Mouse (Mus musculus) B cell, adult 62 days (primary cell): ENCODE measurements around the gene Gm10722. TPM values are rescaled to one million over a fixed set of nuclear protein-coding genes. Genes with fewer than 3 reads are reported as not detected.

Source experiments
- total RNA-seq: library from RNA; stranded (reverse); gene quantifications from 4 replicates; pipeline ENCODE4 v1.2.4, GENCODE M21; 2023

The Gm10722 gene
- total RNA-seq, result not detected in 4 replicates

GRCm38 (mm10) chr9:3000445-3000972 lies at the start of gene Gm10722:
Gm10722 (plus strand) TSS chr9:3000922.

GRCm38 (mm10) chr9:3002794-3003396 lies 2.2 kb downstream of the Gm10722 start, which contains the start of gene Gm11168:
Gm11168 (plus strand) TSS chr9:3003346.

DNA sequence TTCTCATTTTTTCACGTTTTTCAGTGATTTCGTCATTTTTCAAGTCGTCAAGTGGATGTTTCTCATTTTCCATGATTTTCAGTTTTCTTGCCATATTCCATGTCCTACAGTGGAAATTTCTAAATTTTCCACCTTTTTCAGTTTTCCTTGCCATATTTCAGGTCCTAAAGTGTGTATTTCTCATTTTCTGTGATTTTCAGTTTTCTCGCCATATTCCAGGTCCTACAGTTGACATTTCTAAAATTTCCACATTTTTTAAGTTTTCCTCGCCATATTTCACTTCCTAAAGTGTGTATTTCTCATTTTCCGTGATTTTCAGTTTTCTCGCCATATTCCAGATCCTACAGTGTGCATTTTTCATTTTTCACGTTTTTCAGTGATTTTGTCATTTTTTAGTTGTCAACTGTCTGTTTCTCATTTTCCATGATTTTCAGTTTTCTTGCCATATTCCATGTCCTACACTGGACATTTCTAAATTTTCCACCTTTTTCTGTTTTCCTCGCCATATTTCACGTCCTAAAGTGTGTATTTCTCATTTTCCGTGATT lies 12.1 kb downstream of the Gm10722 start, which contains the start of gene Gm10721:
TSS of gene Gm10721 (plus strand) at position 408 of the 547 bp plus-strand sequence.

DNA sequence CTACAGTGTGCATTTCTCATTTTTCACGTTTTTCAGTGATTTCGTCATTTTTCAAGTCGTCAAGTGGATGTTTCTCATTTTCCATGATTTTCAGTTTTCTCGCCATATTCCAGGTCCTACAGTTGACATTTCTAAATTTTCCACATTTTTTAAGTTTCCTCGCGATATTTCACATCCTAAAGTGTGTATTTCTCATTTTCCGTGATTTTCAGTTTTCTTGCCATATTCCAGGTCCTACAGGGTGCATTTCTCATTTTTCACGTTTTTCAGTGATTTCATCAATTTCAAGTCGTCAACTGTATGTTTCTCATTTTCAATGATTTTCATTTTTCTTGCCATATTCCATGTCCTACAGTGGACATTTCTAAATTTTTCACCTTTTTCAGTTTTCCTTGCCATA lies 14.6 kb downstream of the Gm10722 start, which contains the start of gene Gm10720:
TSS of gene Gm10720 (plus strand) at position 301 of the 400 bp plus-strand sequence.

GRCm38 (mm10) chr9:3017108-3017507 lies 16.4 kb downstream of the Gm10722 start, which contains the start of gene Gm10719:
Gm10719 (plus strand) TSS chr9:3017408.

DNA sequence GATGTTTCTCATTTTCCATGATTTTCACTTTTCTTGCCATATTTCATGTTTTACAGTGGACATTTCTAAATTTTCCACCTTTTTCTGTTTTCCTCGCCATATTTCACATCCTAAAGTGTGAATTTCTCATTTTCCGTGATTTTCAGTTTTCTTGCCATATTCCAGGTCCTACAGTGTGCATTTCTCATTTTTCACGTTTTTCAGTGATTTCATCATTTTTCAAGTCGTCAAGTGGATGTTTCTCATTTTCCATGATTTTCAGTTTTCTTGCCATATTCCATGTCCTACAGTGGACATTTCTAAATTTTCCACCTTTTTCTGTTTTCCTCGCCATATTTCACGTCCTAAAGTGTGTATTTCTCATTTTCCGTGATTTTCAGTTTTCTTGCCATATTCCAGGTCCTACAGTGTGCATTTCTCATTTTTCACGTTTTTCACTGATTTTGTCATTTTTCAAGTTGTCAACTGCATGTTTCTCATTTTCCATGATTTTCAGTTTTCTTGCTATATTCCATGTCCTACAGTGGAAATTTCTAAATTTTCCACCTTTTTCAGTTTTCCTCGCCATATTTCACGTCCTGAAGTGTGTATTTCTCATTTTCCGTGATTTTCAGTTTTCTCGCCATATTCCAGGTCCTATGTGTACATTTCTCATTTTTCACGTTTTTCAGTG lies 22.7 kb downstream of the Gm10722 start, which contains the start of gene Gm10718:
TSS of gene Gm10718 (plus strand) at position 236 of the 673 bp plus-strand sequence.

DNA sequence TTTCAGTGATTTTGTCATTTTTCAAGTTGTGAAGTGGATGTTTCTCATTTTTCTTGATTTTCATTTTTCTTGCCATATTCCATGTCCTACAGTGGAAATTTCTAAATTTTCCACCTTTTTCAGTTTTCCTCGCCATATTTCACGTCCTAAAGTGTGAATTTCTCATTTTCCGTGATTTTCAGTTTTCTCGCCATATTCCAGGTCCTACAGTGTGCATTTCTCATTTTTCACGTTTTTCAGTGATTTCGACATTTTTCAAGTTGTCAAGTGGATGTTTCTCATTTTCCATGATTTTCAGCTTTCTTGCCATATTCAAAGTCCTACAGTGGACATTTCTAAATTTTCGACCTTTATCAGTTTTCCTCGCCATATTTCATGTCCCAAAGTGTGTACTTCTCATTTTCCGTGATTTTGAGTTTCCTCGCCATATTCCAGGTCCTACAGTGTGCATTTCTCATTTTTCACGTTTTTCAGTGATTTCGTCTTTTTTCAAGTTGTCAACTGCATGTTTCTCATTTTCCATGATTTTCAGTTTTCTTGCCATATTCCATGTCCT lies 24.3 kb downstream of the Gm10722 start, which contains the start of gene Gm10717:
TSS of gene Gm10717 (plus strand) at position 506 of the 556 bp plus-strand sequence.

DNA sequence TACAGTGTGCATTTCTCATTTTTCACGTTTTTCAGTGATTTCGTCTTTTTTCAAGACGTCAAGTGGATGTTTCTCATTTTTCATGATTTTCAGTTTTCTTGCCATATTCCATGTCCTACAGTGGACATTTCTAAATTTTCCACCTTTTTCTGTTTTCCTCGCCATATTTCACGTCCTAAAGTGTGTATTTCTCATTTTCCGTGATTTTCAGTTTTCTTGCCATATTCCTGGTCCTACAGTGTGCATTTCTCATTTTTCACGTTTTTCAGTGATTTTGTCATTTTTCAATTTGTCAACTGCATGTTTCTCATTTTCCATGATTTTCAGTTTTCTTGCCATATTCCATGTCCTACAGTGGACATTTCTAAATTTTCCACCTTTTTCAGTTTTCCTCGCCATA lies 33.6 kb downstream of the Gm10722 start, which contains the start of gene Gm17535:
TSS of gene Gm17535 (plus strand) at position 301 of the 400 bp plus-strand sequence.

DNA sequence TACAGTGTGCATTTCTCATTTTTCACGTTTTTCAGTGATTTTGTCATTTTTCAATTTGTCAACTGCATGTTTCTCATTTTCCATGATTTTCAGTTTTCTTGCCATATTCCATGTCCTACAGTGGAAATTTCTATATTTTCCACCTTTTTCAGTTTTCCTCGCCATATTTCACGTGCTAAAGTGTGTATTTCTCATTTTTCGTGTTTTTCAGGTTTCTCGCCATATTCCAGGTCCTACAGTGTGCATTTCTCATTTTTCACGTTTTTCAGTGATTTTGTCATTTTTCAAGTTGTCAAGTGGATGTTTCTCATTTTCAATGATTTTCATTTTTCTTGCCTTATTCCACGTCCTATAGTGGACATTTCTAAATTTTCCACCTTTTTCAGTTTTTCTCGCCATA lies 35.9 kb downstream of the Gm10722 start, which contains the start of gene Gm10715:
TSS of gene Gm10715 (plus strand) at position 301 of the 400 bp plus-strand sequence.

Other genes with a start within 250 kb of the Gm10722 start
- gene Gm11168, start 2.4 kb downstream of the Gm10722 start, total RNA-seq, result not detected in 4 replicates
- 1.8 TPM in 1 of 4 replicates, not detected in the others for gene Gm10721, start 12.2 kb downstream of the Gm10722 start, total RNA-seq
- not detected in 4 replicates for gene Gm10720, start 14.7 kb downstream of the Gm10722 start, total RNA-seq
- gene Gm10719, start 16.5 kb downstream of the Gm10722 start, total RNA-seq, result 1.9 to 4.8 TPM (median 2.8 TPM) in 4 replicates
- gene Gm10718, start 22.6 kb downstream of the Gm10722 start, total RNA-seq, result 3.9 to 5.9 TPM (median 4.9 TPM) in 4 replicates
- 1.4 TPM in 1 of 4 replicates, not detected in the others for gene Gm10717, start 24.5 kb downstream of the Gm10722 start, total RNA-seq
- not detected in 4 replicates for gene Gm17535, start 33.7 kb downstream of the Gm10722 start, total RNA-seq
- not detected in 4 replicates for gene Gm10715, start 36.0 kb downstream of the Gm10722 start, total RNA-seq